Mouse (Mus musculus) E14TG2a.4 (cell line): ENCODE measurements around the gene Gjc1.

ENCODE experiments used
- CTCF ChIP-seq: conservative IDR thresholded peaks from 2 replicates; pipeline ENCODE4 v1.5.1; 2014; ENCODE audit warnings: low read length
- NANOG ChIP-seq: IDR thresholded peaks from 2 replicates; pipeline ENCODE4 v1.6.1; 2014; ENCODE audit warnings: borderline replicate concordance, low read length, mixed read lengths
- POU5F1 ChIP-seq: IDR thresholded peaks from 2 replicates; pipeline ENCODE4 v1.6.1; 2014; ENCODE audit warnings: low read length, borderline replicate concordance

DNA sequence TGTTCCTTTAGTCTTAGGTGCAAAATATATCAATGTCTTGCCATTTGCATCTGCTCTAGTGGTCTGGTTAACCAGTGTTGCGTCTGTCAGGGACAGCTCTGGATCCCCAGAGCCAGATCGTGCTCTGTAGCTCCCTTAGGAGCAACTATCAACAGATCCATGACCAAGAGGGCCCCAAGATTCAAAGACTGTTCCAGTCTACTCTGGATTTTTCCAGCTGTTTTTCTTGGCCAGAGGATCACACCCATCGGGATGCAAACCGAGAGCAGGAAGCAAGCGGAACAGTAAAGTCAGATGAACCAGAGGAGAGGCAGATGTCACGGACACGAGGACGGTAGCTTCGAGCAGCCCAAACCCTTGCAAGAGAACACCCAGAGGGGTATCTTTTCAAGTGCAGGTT, 16.6 kb upstream of the Gjc1 start:
- TF ChIP-seq CTCF (no peak), NANOG (no peak), POU5F1 (no peak)
